Mouse (Mus musculus): ENCODE results near the gene Ccdc173.

DNA sequence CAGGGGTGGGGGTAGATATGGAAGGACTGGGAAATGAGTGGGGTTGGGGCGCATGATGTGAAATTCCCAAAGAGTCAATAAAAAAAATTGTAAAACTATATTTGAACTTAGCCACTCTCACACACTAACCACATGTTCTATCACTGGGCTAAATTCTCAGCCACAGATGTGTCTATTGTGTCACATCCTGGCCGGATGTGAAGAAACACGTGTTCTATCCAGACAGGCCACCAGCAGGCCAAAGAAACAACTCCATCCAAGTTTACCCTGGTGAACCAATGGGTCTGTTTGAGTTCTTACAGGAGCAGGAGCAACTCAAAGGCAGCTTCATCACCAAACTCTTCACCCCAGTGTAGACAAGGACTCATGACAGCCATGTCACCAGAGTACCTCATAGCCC, 72.9 kb downstream of the Ccdc173 start:
- TF ChIP-seq POLR2A (IDR thresholded peaks at IDR 0.05; ENCODE audit: low read depth, low read length) (no peak), CTCF (conservative IDR thresholded peaks at IDR 0.05; ENCODE audit: insufficient read depth, insufficient read length, low read depth, low read length) (no peak)
